Mouse (Mus musculus): ENCODE measurements at regions not wholly inside any gene's neighbourhood (a gene's known extent, or its start where the extent isn't known, plus 50 kb on each side); places are given as distances from the start of the nearest gene placed in this dataset.

GRCm38 (mm10) chr4:143053029-143053428, 159.8 kb downstream of the Prdm2 start:
- TF ChIP-seq CTCF (IDR thresholded peaks at IDR 0.05; ENCODE audit: low read depth), result no peak
- TF ChIP-seq EP300 (IDR thresholded peaks at IDR 0.05; ENCODE audit: low read depth), result no peak

All from liver, embryonic 14.5 days (tissue).